Mouse (Mus musculus): Measurements from ENCODE around the gene Ppl.
A peak's percentile ranks its signal among the peaks of the same experiment; 100 is the strongest.

Ppl gene

GRCm38 (mm10) chr16:5132401-5132801 lies at the start of gene Ppl:
TSS of gene Ppl (minus strand) at chr16:5132421.
- DNase-seq (ENCODE audit: low read depth, low spot score), result no peak

GRCm38 (mm10) chr16:5172636-5173035 lies 40.4 kb upstream of the Ppl start:
- DNase-seq (ENCODE audit: low read depth, low spot score), result no peak

- no peak for DNase-seq (ENCODE audit: low read depth, low spot score)
Observed at GRCm38 (mm10) chr16:5168829-5169228, 36.6 kb upstream of the Ppl start.

- DNase-seq (ENCODE audit: low read depth, low spot score), result no peak
Observed at GRCm38 (mm10) chr16:5168038-5168437, 35.8 kb upstream of the Ppl start.

GRCm38 (mm10) chr16:5164327-5164726 lies 32.1 kb upstream of the Ppl start:
- DNase-seq (ENCODE audit: low read depth, low spot score), result no peak

- DNase-seq (ENCODE audit: low read depth, low spot score), result peak; percentile 23
Observed at GRCm38 (mm10) chr16:5159248-5159647, 27.0 kb upstream of the Ppl start.

GRCm38 (mm10) chr16:5157113-5157512 lies 24.9 kb upstream of the Ppl start:
- no peak for DNase-seq (ENCODE audit: low read depth, low spot score)

- no peak for DNase-seq (ENCODE audit: low read depth, low spot score)
Observed at GRCm38 (mm10) chr16:5156495-5156894, 24.3 kb upstream of the Ppl start.

GRCm38 (mm10) chr16:5155014-5155413 lies 22.8 kb upstream of the Ppl start:
- no peak for DNase-seq (ENCODE audit: low read depth, low spot score)

- no peak for DNase-seq (ENCODE audit: low read depth, low spot score)
Observed at GRCm38 (mm10) chr16:5153299-5154026, 21.2 kb upstream of the Ppl start.

GRCm38 (mm10) chr16:5150544-5150943 lies 18.3 kb upstream of the Ppl start:
- DNase-seq (ENCODE audit: low read depth, low spot score), result peak; percentile 78

- no peak for DNase-seq (ENCODE audit: low read depth, low spot score)
Observed at GRCm38 (mm10) chr16:5147037-5147385, 14.8 kb upstream of the Ppl start, which contains the start of gene Sec14l5. TSS of gene Sec14l5 (plus strand) at chr16:5147109.

- DNase-seq (ENCODE audit: low read depth, low spot score), result peak; percentile 36
Observed at GRCm38 (mm10) chr16:5146367-5147036, 14.3 kb upstream of the Ppl start.

- peak; percentile 65 for DNase-seq (ENCODE audit: low read depth, low spot score)
Observed at GRCm38 (mm10) chr16:5145570-5145969, 13.3 kb upstream of the Ppl start.

GRCm38 (mm10) chr16:5139741-5140140 lies 7.5 kb upstream of the Ppl start:
- no peak for DNase-seq (ENCODE audit: low read depth, low spot score)

GRCm38 (mm10) chr16:5137006-5137540 lies 4.9 kb upstream of the Ppl start:
- no peak for DNase-seq (ENCODE audit: low read depth, low spot score)

GRCm38 (mm10) chr16:5136505-5136904 lies 4.3 kb upstream of the Ppl start:
- no peak for DNase-seq (ENCODE audit: low read depth, low spot score)

GRCm38 (mm10) chr16:5135551-5136261 lies 3.5 kb upstream of the Ppl start:
- DNase-seq (ENCODE audit: low read depth, low spot score), result no peak

GRCm38 (mm10) chr16:5134623-5135330 lies 2.6 kb upstream of the Ppl start:
- DNase-seq (ENCODE audit: low read depth, low spot score), result no peak

GRCm38 (mm10) chr16:5131251-5131922 lies 834 bp downstream of the Ppl start:
- DNase-seq (ENCODE audit: low read depth, low spot score), result no peak

GRCm38 (mm10) chr16:5130766-5131165 lies 1.5 kb downstream of the Ppl start:
- DNase-seq (ENCODE audit: low read depth, low spot score), result no peak

All from telencephalon, adult 2 months (tissue).